Mouse (Mus musculus): ENCODE measurements at regions not wholly inside any gene's neighbourhood (a gene's known extent, or its start where the extent isn't known, plus 50 kb on each side); places are given as distances from the start of the nearest gene placed in this dataset.

DNA sequence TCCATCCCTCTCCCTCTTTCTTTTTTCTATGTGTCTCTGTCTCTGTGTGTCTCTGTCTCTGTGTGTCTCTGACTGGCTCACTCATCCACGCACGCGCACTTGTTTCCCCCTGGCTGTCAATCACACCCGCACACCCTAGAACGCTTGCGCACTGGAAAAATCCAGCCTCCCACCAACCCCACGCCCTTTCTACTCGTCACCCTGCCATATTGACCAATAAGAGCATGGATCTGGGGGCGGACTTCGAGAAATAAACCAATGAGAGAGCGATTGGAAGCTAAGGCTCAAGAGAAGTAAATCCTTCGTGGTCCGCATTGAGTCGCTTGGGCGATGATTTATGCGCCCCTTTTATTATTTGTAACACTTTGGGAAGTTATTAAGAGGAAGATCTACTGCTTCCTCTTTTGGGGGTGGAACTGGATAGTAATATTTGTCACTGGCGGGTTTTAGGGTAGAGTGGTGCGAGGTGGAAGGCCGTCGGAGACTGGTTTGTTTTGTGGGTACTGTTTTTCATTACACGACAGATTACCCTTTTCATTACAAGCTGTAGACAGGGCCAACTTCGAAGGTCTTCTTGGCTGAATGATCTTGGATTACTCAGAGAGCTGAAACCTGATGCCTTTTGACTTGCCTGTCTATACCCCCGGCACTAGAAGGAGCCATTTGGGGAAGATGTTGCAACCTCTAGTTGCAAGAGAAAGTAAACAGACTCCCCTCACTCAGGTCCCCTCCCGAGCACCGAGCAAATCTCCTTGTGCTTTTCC, 259.4 kb upstream of the Nfe2l3 start:
- DNase-seq, result peak; percentile 90

DNA sequence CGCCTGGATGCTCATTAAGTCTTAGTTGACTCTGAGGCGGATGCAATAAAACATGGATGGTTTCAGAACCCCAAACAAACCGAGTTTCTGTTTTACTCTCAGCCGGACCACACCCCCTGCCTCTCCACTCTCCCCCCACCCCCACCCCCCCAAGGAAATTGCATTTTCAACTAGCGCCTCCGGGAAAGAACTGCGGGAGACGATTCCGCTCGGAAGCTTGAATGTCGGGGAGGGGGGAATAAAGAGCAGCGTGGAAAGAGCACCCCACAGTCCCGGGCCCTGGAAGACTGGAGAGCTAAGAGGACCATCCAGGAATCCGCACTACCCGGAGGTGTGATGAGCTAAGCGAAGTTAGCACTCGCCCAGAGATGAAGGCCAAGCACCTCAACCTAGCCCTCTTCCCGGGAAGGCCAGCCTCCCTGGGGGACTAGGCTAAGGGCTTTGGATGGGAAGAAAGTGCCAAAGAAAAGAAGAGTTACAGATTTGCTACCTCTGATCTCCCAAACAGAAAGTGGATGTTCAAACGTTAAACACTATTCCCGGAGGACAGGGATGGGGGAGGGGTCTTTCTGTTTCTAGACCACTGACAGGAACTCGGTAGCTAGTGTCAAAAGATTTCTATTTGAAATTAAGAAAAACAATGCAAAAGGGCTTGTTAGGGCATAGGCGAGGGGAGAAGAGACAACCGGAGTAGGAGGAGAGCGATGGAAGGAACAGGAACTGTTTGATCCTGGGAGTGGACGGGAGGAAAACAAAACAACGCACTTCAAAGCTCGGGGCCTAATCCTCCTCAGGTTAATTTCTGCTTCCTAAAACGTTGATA, 258.6 kb upstream of the Nfe2l3 start:
- DNase-seq, result no peak

- DNase-seq, result no peak
Observed at GRCm38 (mm10) chr6:51174443-51175021, 257.9 kb upstream of the Nfe2l3 start.

- DNase-seq, result no peak
Observed at GRCm38 (mm10) chr6:51175616-51176590, 256.6 kb upstream of the Nfe2l3 start.

GRCm38 (mm10) chr6:51176791-51177433, 255.6 kb upstream of the Nfe2l3 start:
- DNase-seq, result no peak

- no peak for DNase-seq
Observed at GRCm38 (mm10) chr6:51177701-51178060, 254.8 kb upstream of the Nfe2l3 start.

DNA sequence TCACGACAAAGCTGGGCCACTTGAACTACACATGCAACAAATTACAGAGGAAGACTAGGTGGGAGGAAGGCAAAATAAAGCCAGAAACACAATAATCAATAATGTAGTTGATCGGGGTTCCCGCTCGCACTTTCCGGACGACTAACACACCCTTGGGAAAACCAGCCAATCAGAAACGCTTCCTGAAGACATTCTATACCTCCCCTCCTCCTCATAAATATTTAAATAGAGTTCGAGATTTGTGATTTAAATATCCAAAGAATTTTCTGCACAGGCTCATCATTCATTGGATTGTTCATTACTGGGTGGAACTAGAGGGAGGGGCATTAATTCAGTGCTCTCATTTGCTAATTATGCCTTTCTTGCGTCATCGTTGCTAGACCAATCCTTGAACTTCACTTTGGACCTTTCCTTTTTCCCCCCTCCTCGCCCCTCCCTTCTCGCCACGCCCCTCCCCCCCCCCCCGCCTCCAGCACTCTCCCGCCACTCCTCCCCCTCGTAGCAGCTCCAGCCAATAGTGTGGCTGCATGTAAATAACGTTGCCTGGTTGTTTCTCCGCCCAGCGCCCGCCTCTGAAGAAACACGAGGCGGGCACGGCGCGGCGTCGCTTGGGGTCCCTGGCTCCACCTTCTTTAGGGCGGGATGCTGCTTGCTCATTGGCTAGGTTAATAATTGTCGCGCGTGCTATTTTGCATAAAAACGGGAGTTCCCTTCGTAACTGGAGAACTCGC, 254.2 kb upstream of the Nfe2l3 start:
- DNase-seq, result peak; percentile 84

- DNase-seq, result no peak
Observed at GRCm38 (mm10) chr6:51178799-51179398, 253.6 kb upstream of the Nfe2l3 start.

- no peak for DNase-seq
Observed at GRCm38 (mm10) chr6:51179741-51180537, 252.5 kb upstream of the Nfe2l3 start.

DNA sequence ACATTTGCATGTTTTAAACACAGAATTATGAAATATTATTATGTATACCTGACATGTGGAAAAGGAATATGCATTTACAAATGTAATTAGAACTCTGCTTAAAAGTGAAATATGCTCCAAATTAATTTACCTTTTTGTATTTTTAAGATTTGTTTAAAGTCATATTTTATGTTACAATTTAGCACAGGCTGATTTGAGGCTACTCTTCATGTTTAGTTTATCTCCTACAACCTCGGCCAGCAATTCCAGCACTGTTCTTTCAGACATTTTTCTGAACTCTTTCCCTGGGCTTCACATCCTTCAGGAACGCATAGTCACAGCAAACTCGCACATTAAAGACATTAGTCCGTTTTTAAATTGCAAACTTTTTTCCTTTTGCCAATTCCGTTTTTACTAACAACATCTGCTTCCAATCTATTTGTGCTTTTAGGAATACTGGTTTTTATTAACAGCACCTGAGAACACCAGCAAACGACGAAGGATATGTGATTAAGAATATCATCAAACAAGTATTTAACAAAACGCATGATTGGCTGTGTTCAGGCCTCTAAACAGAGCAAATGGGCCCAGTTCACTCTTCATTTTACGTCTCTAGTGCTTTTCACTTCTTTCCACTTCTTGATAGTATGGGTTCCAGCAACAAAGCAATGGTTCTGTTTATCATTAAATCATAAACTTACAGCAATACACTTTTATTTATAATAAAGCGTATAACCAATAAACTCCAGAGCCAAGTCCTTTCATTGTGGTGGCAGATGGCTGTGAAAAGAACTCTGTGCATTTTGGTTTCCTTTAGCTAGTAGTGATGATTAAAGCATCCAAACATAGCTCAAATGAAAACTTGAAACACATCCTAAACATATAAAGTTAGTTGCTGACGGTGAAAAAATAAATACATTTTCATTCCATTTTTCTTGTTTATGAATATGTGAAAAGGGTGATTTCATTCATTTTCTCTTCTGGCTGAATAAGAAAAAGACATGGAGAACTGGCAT, 251.3 kb upstream of the Nfe2l3 start:
- DNase-seq, result no peak

DNA sequence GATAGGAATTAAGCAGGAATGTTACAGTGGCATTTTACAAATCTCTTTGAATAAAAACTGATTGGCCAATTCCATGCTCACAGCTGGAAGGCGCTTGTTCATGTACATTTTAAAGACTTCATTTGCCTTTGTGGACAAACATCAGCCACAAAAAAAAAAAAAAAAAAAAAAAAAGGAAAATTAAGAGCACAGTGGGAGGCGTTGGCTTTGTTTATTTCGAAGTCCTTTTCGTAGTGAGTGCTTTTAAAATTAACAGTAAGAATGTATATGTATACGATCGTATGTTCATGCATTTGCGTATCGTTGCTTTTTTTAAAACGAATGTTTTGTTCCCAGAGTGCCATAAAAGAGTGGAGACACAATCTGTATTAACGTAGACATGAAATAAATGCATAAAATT, 250.6 kb upstream of the Nfe2l3 start:
- DNase-seq, result no peak

DNA sequence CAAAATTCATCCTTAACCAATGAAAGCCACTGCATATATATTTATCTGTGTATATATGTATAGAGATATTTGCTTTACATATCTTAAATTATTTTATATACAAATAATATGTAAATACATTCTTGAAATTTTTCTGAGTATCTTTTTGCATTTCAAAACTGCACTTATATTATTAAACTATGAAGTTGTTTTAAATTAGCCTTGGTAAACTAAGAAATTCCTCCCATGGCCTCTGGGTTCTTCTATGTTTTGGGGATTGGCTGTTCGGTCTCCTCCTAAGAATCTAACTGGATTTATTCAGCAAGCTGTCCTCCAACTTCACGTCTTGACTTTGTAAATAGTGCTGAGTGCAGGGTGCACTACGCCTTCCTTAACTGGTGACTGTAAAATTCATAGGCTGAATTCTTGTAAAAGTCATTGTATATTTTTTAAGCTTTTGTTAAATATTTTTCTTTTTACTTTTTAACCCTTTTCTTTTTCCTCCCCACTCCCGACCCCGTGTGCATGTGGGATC, 249.6 kb upstream of the Nfe2l3 start:
- DNase-seq, result no peak

DNA sequence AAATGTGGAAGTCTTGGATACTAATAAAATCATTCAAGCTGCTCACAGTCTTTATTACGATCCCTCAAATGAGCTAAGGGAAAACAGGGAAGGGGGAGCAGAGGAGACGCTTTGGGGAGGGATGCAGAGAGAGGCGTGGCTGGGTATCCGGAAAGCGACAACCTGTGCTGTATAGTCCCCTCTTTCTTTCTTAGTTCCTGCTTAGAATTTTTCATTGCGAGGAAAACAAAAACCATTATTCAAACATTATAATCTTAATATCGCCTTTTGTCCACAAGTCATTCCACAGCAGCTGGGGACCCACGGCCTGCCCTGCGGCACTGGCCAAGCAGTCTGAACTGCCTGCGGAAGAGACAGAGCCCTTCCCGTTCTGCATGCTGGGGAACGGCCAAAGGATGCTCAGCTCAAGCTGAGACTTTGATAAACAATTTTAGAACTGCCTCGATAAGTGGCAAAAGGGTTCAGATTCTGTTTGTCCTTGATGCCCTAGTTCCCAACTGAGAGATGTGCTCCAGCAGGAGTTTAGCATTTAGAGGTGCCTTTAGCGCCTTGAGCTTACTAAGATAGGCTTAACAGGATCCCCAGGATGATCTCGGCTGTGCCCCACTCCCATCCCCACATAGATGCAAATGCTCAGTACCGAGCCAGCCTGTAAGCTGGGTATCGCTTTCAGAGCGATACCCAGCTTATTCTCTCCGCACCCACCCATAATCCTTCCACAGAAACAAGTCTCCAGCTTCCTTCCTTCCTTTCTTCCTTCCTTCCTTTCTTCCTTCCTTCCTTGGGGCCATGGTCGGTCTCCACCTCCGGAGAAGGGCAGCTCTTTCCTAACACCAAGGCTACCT, 248.7 kb upstream of the Nfe2l3 start:
- no peak for DNase-seq

- DNase-seq, result no peak
Observed at GRCm38 (mm10) chr6:51184500-51184899, 248.0 kb upstream of the Nfe2l3 start.

- DNase-seq, result no peak
Observed at GRCm38 (mm10) chr6:51185201-51185600, 247.3 kb upstream of the Nfe2l3 start.

GRCm38 (mm10) chr6:51189173-51189572, 243.3 kb upstream of the Nfe2l3 start:
- DNase-seq, result no peak

- no peak for DNase-seq
Observed at GRCm38 (mm10) chr6:51192826-51193225, 239.6 kb upstream of the Nfe2l3 start.

DNA sequence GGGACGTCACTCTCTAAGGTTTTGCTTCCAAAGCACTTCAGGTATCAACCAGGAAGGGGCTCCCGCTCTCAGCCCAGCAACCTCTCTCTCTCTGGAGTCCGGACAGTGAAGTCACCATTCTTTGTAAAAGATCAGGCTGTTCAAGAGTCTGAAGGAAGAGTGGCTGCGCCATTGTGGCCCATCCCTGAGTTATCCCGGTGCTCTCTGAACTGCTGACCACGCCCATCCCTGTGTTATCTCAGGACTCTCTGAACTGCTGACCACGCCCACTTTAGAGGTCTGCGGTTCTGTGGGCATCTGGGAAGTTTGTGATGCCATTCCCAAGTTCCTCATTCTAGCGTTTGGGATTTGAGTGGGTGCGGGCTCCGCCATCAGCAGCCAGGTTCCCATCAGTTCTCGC, 239.1 kb upstream of the Nfe2l3 start:
- no peak for DNase-seq
